Mouse (Mus musculus) forebrain, embryonic 14.5 days (tissue): ENCODE results near the gene Rere. TPM values are rescaled to one million over a fixed set of nuclear protein-coding genes. Genes with fewer than 3 reads are reported as not detected.
"Not testable (repeated sequence)": the region's sequence is repeated elsewhere in the genome, so short reads cannot be mapped to it uniquely, and the experiment has no call there.

ENCODE experiments used
- ATAC-seq: fragments of 200-750 bp; cut with Nextera tagmentation; 2 replicates; pipeline ENCODE4 v1.8.0; 2017; ENCODE audit warnings: mild to moderate bottlenecking, moderate library complexity
- DNase-seq: peaks from one replicate; pipeline ENCODE4 v3.0.0-alpha.2; 2015; ENCODE audit warnings: low spot score
- H3K27ac ChIP-seq: fragments of 300-500 bp; sonication (generic); 2 replicates; pipeline ENCODE4 v1.5.1; 2014; ENCODE audit warnings: low read depth, mild to moderate bottlenecking, control low read depth, low read length, moderate library complexity
- H3K27me3 ChIP-seq: fragments of 300-500 bp; sonication (generic); replicated peaks from 2 replicates; pipeline ENCODE4 v1.6.1; 2014; ENCODE audit warnings: low read length, control low read depth, mixed read lengths; ENCODE audit not compliant: control insufficient read depth, insufficient read depth
- H3K36me3 ChIP-seq: fragments of 300-500 bp; sonication (generic); 2 replicates; pipeline ENCODE4 v1.6.1; 2014; ENCODE audit warnings: low read length, control low read depth; ENCODE audit not compliant: control insufficient read depth, insufficient read depth
- H3K4me1 ChIP-seq: fragments of 300-500 bp; sonication (generic); 2 replicates; pipeline ENCODE4 v1.6.1; 2014; ENCODE audit warnings: antibody characterized with exemption, low read length, control low read depth; ENCODE audit not compliant: control insufficient read depth, insufficient read depth
- H3K4me2 ChIP-seq: fragments of 300-500 bp; sonication (generic); 2 replicates; pipeline ENCODE4 v1.6.1; 2014; ENCODE audit warnings: mild to moderate bottlenecking, control low read depth, low read length
- H3K4me3 ChIP-seq: fragments of 300-500 bp; sonication (generic); 2 replicates; pipeline ENCODE4 v1.5.1; 2014; ENCODE audit warnings: low read depth, low read length, control low read depth
- H3K9ac ChIP-seq: fragments of 300-500 bp; sonication (generic); 2 replicates; pipeline ENCODE4 v1.6.1; 2014; ENCODE audit warnings: mild to moderate bottlenecking, low read length, control low read depth, moderate library complexity
- H3K9me3 ChIP-seq: fragments of 300-500 bp; sonication (generic); replicated peaks from 2 replicates; pipeline ENCODE4 v1.6.1; 2016; ENCODE audit warnings: low read length, control low read depth, mixed read lengths; ENCODE audit not compliant: control insufficient read depth
- WGBS: fragments of 180-500 bp; shearing (Covaris S2); extraction: QIAGEN DNeasy Blood & Tissue Kit; methylation state at CpG from one replicate; pipeline ENCODE4 v1.1.7; 2014; 5-methylcytosine and 5-hydroxymethylcytosine counted together
- polyA plus RNA-seq: library from polyadenylated mRNA; unstranded; fragments of >200 nt; fragmentation: Nextera tagmentation; extraction: Ambion mirVana; gene quantifications from 2 replicates; pipeline ENCODE4 v1.2.1, GENCODE M21; 2014

Rere gene
- polyA plus RNA-seq, 1 experiment from 2014 or later, result 21.2 TPM

GRCm38 (mm10) chr4:150286980-150287379 lies 5.5 kb downstream of the Rere start:
- Histone ChIP-seq H3K4me2 (no peak overlapping the region), H3K4me1 (peaks cover 17% of the 10 kb centered on the region; the same call in 1 of the 2 replicates), H3K27me3 (no peaks in the 10 kb centered on the region), H3K9ac (no peak overlapping the region), H3K36me3 (0 out of 2 replicates have a peak, but pooled peaks cover 4% of the 10 kb centered on the region), H3K4me3 (no peak overlapping the region), H3K9me3 (peaks cover 2% of the 10 kb centered on the region; the same call in 1 of the 2 replicates), H3K27ac (no peak overlapping the region)
- 90% methylated on average over 8 of the region's 8 CpGs for WGBS
- ATAC-seq, result no peak
- no peak for DNase-seq

- not testable (repeated sequence) for H3K36me3 ChIP-seq, H3K9ac ChIP-seq, H3K27ac ChIP-seq, ATAC-seq, DNase-seq, H3K4me3 ChIP-seq, H3K27me3 ChIP-seq, H3K4me2 ChIP-seq, H3K9me3 ChIP-seq
- WGBS, result 80% methylated on average over 1 of the region's 1 CpGs
- H3K4me1 ChIP-seq, result peaks cover 17% of the 10 kb centered on the region; the same call in 1 of the 2 replicates
Observed at GRCm38 (mm10) chr4:150287463-150287862, 6.0 kb downstream of the Rere start.

- no peak for DNase-seq
- H3K27ac ChIP-seq, result no peak overlapping the region
- peaks cover 2% of the 10 kb centered on the region; the same call in 1 of the 2 replicates for H3K9me3 ChIP-seq
- peaks cover 3% of the 10 kb centered on the region; the same call in 1 of the 2 replicates for H3K4me1 ChIP-seq
- no peak overlapping the region for H3K4me3 ChIP-seq
- no peaks in the 10 kb centered on the region for H3K27me3 ChIP-seq
- ATAC-seq, result no peak
- 0 out of 2 replicates have a peak, but pooled peaks cover 4% of the 10 kb centered on the region for H3K36me3 ChIP-seq
- no peak overlapping the region for H3K4me2 ChIP-seq
- no peak overlapping the region for H3K9ac ChIP-seq
- 95% methylated on average over 3 of the region's 3 CpGs for WGBS
Observed at GRCm38 (mm10) chr4:150291900-150292299, 10.5 kb downstream of the Rere start.

- H3K4me1 ChIP-seq, result no peaks in the 10 kb centered on the region
- no peak for ATAC-seq
- WGBS, result 96% methylated on average over 7 of the region's 7 CpGs
- no peaks in the 10 kb centered on the region for H3K27me3 ChIP-seq
- 0 out of 2 replicates have a peak, but pooled peaks cover 4% of the 10 kb centered on the region for H3K36me3 ChIP-seq
- H3K9me3 ChIP-seq, result peaks cover 2% of the 10 kb centered on the region; the same call in 1 of the 2 replicates
- H3K27ac ChIP-seq, result no peak overlapping the region
- H3K4me3 ChIP-seq, result no peak overlapping the region
- no peak for DNase-seq
- H3K4me2 ChIP-seq, result no peak overlapping the region
- no peak overlapping the region for H3K9ac ChIP-seq
Observed at GRCm38 (mm10) chr4:150294870-150295269, 13.4 kb downstream of the Rere start.

- Histone ChIP-seq H3K9me3 (peaks cover 2% of the 10 kb centered on the region; the same call in 1 of the 2 replicates), H3K27me3 (no peaks in the 10 kb centered on the region), H3K4me2 (no peak overlapping the region), H3K9ac (no peak overlapping the region), H3K36me3 (0 out of 2 replicates have a peak, but pooled peaks cover 4% of the 10 kb centered on the region), H3K4me3 (no peak overlapping the region), H3K27ac (no peak overlapping the region), H3K4me1 (no peaks in the 10 kb centered on the region)
- no peak for ATAC-seq
- WGBS, result 97% methylated on average over 7 of the region's 7 CpGs
- no peak for DNase-seq
Observed at GRCm38 (mm10) chr4:150295966-150296365, 14.5 kb downstream of the Rere start.

GRCm38 (mm10) chr4:150302726-150303125 lies 21.3 kb downstream of the Rere start:
- WGBS, result 91% methylated on average over 8 of the region's 8 CpGs
- Histone ChIP-seq H3K9me3 (no peaks in the 10 kb centered on the region), H3K4me2 (no peak overlapping the region), H3K9ac (no peak overlapping the region), H3K36me3 (no peaks in the 10 kb centered on the region), H3K27ac (no peak overlapping the region), H3K4me1 (no peaks in the 10 kb centered on the region), H3K4me3 (no peak overlapping the region), H3K27me3 (no peaks in the 10 kb centered on the region)
- DNase-seq, result no peak
- ATAC-seq, result no peak

GRCm38 (mm10) chr4:150306701-150307100 lies 25.3 kb downstream of the Rere start:
- no peak overlapping the region for H3K4me2 ChIP-seq
- no peak overlapping the region for H3K27ac ChIP-seq
- WGBS, result 77% methylated on average over 2 of the region's 2 CpGs
- no peaks in the 10 kb centered on the region for H3K36me3 ChIP-seq
- no peak for DNase-seq
- ATAC-seq, result no peak
- H3K4me3 ChIP-seq, result no peak overlapping the region
- no peaks in the 10 kb centered on the region for H3K27me3 ChIP-seq
- H3K4me1 ChIP-seq, result no peaks in the 10 kb centered on the region
- no peak overlapping the region for H3K9ac ChIP-seq
- no peaks in the 10 kb centered on the region for H3K9me3 ChIP-seq

- ATAC-seq (no peak), DNase-seq (no peak)
- Histone ChIP-seq H3K4me2 (no peak overlapping the region), H3K27me3 (no peaks in the 10 kb centered on the region), H3K9ac (no peak overlapping the region), H3K27ac (no peak overlapping the region), H3K9me3 (no peaks in the 10 kb centered on the region), H3K4me3 (no peak overlapping the region), H3K4me1 (no peaks in the 10 kb centered on the region), H3K36me3 (no peaks in the 10 kb centered on the region)
- 57% methylated on average over 1 of the region's 1 CpGs for WGBS
Observed at GRCm38 (mm10) chr4:150307226-150307625, 25.8 kb downstream of the Rere start.

GRCm38 (mm10) chr4:150311431-150311830 lies 30.0 kb downstream of the Rere start:
- Histone ChIP-seq H3K4me2 (no peak overlapping the region), H3K9ac (no peak overlapping the region), H3K27ac (no peak overlapping the region), H3K36me3 (no peaks in the 10 kb centered on the region), H3K4me1 (no peaks in the 10 kb centered on the region), H3K27me3 (no peaks in the 10 kb centered on the region), H3K9me3 (no peaks in the 10 kb centered on the region), H3K4me3 (no peak overlapping the region)
- WGBS, result 93% methylated on average over 2 of the region's 2 CpGs
- ATAC-seq, result no peak
- DNase-seq, result no peak
